Mouse (Mus musculus): ENCODE measurements around the gene Alg14. TPM values are rescaled to one million over a fixed set of nuclear protein-coding genes. Genes with fewer than 3 reads are reported as not detected.

Gene Alg14
- polyA plus RNA-seq, 1 experiment from 2014 or later = 38.9 TPM

DNA sequence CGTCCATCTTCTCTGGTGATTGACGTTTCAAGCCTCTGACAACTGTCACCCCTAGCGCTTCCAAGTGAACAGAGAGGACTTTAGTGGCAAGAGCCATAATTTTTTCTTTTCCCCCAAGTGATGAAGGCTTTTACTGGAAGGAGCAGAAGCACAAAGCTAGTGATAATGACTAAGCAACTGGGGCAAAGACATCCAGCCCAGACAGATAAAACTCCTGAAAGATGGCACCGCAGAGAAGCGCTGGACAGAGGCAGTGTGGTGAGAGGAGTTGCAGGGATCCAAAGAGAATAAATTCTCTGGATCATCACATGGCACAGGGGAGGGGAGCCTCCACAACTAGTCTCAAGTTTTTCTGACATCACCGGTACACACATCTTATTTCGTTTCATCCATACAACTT, 30.3 kb upstream of the Alg14 start:
- H3K4me2 ChIP-seq = no peak overlapping the region
- 68% methylated on average over 7 of the region's 7 CpGs for WGBS
- no peaks in the 10 kb centered on the region for H3K36me3 ChIP-seq
- H3K4me3 ChIP-seq (replicated peaks) = no peak overlapping the region
- ATAC-seq (replicated peaks; ENCODE audit: low FRiP score) = no peak
- H3K9me3 ChIP-seq (replicated peaks) = no peaks in the 10 kb centered on the region
- no peak overlapping the region for H3K9ac ChIP-seq
- peaks cover 55% of the 10 kb centered on the region for H3K27me3 ChIP-seq
- no peak overlapping the region for H3K27ac ChIP-seq
- H3K4me1 ChIP-seq = peaks cover 21% of the 10 kb centered on the region

DNA sequence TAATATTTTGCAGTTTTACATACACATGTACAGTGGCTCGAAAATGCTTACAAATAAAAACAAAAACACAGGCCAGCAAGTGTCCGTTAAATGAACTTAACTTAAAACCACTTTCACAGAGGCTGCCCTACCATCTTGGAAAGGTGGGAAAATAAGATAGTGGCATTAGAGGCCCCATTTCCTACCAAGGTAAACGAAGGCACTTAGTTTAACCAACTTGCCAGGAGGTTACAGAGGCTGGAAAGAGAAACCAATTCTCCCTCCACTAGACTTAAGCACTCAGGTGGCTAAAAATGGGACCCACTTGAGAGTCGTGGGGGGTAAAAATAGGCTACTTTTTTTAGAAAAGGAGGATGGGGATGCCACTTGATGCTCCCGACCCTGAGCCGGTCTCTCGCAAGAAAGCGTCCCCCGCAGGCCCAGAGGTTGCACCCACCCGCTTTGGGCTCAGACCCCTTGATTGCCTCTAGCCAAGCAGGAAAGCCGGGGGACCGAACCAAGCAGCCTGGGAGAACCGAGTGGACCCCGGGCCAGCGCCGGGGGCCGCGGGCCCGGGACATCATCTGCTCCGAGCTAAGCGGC, 29.5 kb upstream of the Alg14 start:
- peaks cover 55% of the 10 kb centered on the region for H3K27me3 ChIP-seq
- peak overlapping the region; percentile 98 for H3K4me2 ChIP-seq
- no peak overlapping the region for H3K27ac ChIP-seq
- no peaks in the 10 kb centered on the region for H3K9me3 ChIP-seq (replicated peaks)
- no peak for ATAC-seq (replicated peaks; ENCODE audit: low FRiP score)
- H3K36me3 ChIP-seq = no peaks in the 10 kb centered on the region
- 9% methylated on average over 21 of the region's 21 CpGs for WGBS
- peaks cover 21% of the 10 kb centered on the region for H3K4me1 ChIP-seq
- H3K4me3 ChIP-seq (replicated peaks) = peak overlapping the region; percentile 68
- peak overlapping the region; percentile 56 for H3K9ac ChIP-seq

DNA sequence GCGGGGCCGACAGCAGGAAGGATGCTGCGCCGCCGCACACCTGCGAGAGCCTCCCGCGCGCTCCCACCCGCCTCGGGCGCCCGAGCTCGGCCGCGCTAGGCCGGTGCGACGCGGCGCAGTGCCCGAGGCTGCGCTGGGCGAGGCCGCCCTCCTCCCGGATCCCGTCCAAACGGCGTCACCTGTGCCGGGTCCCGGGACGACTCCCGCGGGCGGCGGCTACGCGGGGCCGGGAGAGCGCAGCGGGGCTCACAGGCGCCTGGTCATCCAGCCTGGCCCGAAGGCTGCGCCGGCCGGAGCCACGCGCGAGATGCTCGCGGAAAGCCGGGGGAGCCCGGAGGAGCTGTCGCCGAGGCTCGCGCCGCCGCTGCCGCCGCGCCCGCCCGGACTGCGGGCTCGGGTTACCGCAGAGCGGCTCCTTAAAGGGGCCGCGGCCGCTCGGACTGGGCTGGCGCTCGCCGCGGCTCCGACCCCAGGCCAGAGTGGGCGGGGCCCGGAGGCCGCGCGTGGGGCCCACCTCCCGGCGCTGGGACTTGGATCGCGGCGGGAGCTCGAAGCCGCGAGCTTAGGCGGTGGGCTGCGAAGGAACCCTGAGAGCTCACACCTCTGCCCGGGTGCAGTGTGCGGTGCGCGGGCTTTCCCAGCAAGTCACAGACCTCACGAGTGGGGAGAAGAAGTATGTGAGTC, 28.9 kb upstream of the Alg14 start:
- peak overlapping the region; percentile 56 for H3K9ac ChIP-seq
- under 1% methylated on average over 94 of the region's 97 CpGs for WGBS
- H3K27ac ChIP-seq = no peak overlapping the region
- H3K4me3 ChIP-seq (replicated peaks) = peak overlapping the region; percentile 68
- no peaks in the 10 kb centered on the region for H3K9me3 ChIP-seq (replicated peaks)
- peak overlapping the region; percentile 98 for H3K4me2 ChIP-seq
- peaks cover 21% of the 10 kb centered on the region for H3K4me1 ChIP-seq
- ATAC-seq (replicated peaks; ENCODE audit: low FRiP score) = peak; percentile 95
- peaks cover 55% of the 10 kb centered on the region for H3K27me3 ChIP-seq
- H3K36me3 ChIP-seq = no peaks in the 10 kb centered on the region

DNA sequence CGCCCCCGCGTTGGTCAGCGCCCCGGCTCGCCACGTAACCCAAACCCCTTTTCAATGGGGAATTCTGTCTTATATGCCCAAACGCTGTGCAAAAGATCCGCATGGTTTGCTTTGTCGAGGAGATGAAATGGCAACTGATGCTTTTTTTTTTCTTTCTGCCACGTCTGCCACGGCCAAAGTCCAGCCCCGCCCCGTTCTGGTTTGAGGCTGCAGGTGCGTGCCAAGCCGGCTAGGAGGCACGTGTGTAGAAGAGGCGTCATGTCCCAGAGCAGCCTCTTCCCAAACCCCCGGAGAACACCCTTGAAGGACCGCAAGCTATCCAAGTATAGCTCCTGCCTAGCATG, 28.4 kb upstream of the Alg14 start:
- H3K27me3 ChIP-seq = peaks cover 55% of the 10 kb centered on the region

DNA sequence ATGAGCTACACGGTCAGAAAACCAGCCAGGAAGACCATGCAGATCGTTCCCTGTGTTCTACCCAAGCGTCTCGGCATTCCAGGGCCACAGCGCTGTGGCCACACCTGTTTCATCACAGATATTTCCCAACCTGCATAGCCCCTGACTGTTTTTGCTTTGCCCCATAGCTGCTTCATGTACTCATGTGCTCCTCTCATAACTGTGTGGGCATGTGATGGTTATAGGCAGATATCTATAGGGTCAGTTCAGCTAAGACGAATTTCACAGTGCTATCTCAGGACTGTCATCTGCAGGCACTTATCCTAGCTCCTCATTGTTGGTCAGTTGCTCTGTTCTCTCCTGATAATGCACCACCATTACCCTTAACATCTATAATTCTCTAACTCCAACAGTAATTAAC, 27.3 kb upstream of the Alg14 start:
- no peaks in the 10 kb centered on the region for H3K9me3 ChIP-seq (replicated peaks)
- peaks cover 52% of the 10 kb centered on the region for H3K27me3 ChIP-seq
- H3K9ac ChIP-seq = no peak overlapping the region
- peaks cover 16% of the 10 kb centered on the region for H3K4me1 ChIP-seq
- H3K4me2 ChIP-seq = no peak overlapping the region
- no peak for ATAC-seq (replicated peaks; ENCODE audit: low FRiP score)
- 69% methylated on average over 6 of the region's 6 CpGs for WGBS
- no peaks in the 10 kb centered on the region for H3K36me3 ChIP-seq
- no peak overlapping the region for H3K27ac ChIP-seq
- no peak overlapping the region for H3K4me3 ChIP-seq (replicated peaks)

More for the DNA sequence above, 28.4 kb upstream of the Alg14 start:
- Histone ChIP-seq H3K4me1 (peaks cover 21% of the 10 kb centered on the region), H3K36me3 (no peaks in the 10 kb centered on the region), H3K27ac (no peak overlapping the region), H3K9ac (peak overlapping the region; percentile 56), H3K9me3 (replicated peaks) (no peaks in the 10 kb centered on the region), H3K4me2 (peak overlapping the region; percentile 98), H3K4me3 (replicated peaks) (peak overlapping the region; percentile 68)
- peak; percentile 40 for ATAC-seq (replicated peaks; ENCODE audit: low FRiP score)
- WGBS = 2% methylated on average over 20 of the region's 20 CpGs

DNA sequence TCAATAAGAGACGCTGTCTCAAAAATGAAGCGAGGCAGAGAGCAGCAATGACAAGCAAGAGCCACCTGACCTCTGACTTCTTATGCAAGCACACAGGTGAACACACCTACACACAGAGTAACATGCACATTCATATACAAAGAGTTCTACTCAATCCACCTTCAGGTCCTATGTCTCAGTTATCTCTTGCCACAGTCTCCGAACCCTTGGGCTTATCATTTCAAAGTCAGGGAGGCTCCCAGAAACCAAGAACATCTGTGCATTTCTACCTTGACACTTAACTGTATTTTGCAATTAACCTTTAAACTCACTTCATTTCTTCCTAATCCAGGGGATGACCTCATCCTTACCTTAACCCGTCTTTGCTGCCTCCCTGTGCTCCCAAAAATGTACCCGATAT, 24.3 kb upstream of the Alg14 start:
- 85% methylated on average over 5 of the region's 5 CpGs for whole genome bisulfite sequencing
- no peaks in the 10 kb centered on the region for H3K9me3 ChIP-seq (replicated peaks)
- ATAC-seq (replicated peaks; ENCODE audit: low FRiP score) = no peak

DNA sequence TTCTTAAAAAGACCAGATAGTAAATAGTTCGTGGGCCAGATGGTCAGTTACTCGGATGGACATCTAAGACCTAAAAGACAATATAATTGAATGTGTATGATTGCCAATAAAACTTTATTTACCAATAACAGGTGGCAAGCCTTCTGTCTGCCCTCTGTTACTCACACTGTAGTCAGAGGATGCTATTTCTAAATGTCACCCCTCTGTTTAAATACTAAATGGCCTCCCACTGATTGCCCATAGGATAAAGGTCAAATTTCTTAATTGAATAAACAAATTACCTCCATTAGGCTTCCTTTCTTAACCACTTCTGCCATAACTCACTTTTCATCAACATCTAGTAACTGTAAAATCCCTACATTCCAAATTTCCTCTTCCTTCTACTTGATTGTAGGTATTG, 19.0 kb upstream of the Alg14 start:
- no peaks in the 10 kb centered on the region for H3K9me3 ChIP-seq (replicated peaks)
- H3K36me3 ChIP-seq = no peaks in the 10 kb centered on the region
- no peak overlapping the region for H3K4me2 ChIP-seq
- WGBS = 64% methylated on average over 2 of the region's 2 CpGs
- H3K4me1 ChIP-seq = no peaks in the 10 kb centered on the region
- no peak overlapping the region for H3K27ac ChIP-seq
- H3K4me3 ChIP-seq (replicated peaks) = no peak overlapping the region
- no peaks in the 10 kb centered on the region for H3K27me3 ChIP-seq
- no peak for ATAC-seq (replicated peaks; ENCODE audit: low FRiP score)
- no peak overlapping the region for H3K9ac ChIP-seq

More for the DNA sequence above, 24.3 kb upstream of the Alg14 start:
- Histone ChIP-seq H3K27ac (no peak overlapping the region), H3K4me1 (peaks cover 10% of the 10 kb centered on the region), H3K9ac (no peak overlapping the region), H3K4me3 (replicated peaks) (no peak overlapping the region), H3K4me2 (no peak overlapping the region), H3K27me3 (peaks cover 25% of the 10 kb centered on the region), H3K36me3 (no peaks in the 10 kb centered on the region)

DNA sequence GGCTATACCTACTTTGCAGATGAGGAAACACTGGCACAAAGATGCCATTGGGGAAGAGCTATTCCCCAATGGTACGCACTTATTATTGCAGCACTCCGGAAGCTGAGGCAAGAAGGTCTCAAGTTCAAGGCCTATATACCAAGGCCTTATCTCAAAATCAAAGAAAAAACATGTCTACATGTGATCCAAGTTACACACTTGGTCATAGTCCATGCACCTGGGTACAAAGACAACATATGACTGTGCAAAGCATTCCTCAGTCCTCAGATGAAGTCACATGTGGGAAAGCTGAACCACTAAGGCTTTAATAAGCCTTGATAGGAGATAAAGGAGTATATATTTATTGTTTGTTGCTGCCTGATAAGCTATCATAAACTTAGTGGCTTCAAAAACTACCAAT, 17.6 kb upstream of the Alg14 start:
- no peak for ATAC-seq (replicated peaks; ENCODE audit: low FRiP score)
- Histone ChIP-seq H3K4me3 (replicated peaks) (no peak overlapping the region), H3K4me1 (no peaks in the 10 kb centered on the region), H3K36me3 (no peaks in the 10 kb centered on the region), H3K9me3 (replicated peaks) (no peaks in the 10 kb centered on the region), H3K4me2 (no peak overlapping the region), H3K27ac (no peak overlapping the region), H3K27me3 (no peaks in the 10 kb centered on the region), H3K9ac (no peak overlapping the region)
- WGBS = 92% methylated on average over 2 of the region's 2 CpGs

DNA sequence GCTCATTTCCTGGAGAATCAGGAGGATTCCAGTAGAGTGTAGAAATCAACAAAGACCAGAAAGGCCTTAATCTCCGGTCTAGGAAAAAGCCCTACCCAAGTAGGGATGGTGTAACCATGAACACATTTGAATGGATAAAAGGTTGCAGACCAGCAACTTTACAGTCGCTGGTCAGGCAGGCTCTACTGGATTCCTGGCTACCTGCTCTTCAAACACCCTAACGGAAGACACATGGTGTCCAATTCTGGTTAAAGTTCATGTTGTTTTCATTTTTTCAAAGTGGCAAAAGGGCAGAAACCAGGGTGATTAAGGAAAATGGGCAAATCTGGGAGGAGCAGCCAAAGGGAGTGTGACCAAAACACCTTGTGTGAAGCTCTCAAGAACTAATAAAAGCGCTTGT, 14.6 kb upstream of the Alg14 start:
- no peaks in the 10 kb centered on the region for H3K36me3 ChIP-seq
- H3K4me3 ChIP-seq (replicated peaks) = no peak overlapping the region
- no peaks in the 10 kb centered on the region for H3K9me3 ChIP-seq (replicated peaks)
- H3K4me2 ChIP-seq = no peak overlapping the region
- H3K27ac ChIP-seq = no peak overlapping the region
- H3K27me3 ChIP-seq = no peaks in the 10 kb centered on the region
- no peak overlapping the region for H3K9ac ChIP-seq
- ATAC-seq (replicated peaks; ENCODE audit: low FRiP score) = no peak
- no peaks in the 10 kb centered on the region for H3K4me1 ChIP-seq
- WGBS = 76% methylated on average over 4 of the region's 4 CpGs

DNA sequence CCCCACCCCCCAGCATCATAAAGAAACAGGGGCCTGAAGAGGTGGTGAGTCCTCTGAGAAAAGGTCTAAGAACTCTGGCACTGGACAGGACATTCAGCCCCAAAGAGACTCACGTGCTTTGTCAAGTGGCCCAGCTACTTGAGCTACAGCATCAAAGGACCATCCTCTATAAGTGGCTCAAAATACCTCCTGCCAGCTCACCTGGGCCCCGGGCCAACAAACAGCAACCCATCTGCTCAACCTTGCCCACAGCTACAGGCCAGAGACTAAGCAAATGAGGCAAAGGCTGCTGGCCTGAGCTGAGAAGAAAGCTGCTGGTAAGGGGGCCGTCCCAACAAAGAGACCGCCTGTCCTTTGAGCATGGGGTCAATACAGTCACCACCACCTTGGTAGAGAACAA, 14.0 kb upstream of the Alg14 start:
- no peak for ATAC-seq (replicated peaks; ENCODE audit: low FRiP score)
- 83% methylated on average over 4 of the region's 4 CpGs for WGBS
- H3K9me3 ChIP-seq (replicated peaks) = no peaks in the 10 kb centered on the region

DNA sequence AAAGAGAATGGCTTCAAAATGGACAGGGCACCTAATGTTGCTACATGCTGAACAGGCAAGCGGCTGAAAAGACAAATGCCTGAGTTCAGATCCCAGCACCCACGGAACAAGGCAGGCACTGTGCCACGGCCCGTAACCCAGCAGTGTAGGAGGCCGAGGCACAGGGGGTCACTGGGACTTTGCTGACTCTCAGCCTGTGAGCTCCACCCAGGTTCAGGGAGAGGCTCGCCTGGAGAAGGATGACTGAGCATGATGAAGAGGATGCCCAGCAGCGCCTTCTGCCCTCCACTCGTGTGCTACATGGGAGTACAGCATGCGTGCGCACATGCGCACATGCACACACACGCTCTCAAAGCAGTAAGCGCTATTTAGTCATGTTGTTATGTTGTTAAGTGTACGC, 11.9 kb upstream of the Alg14 start:
- no peak overlapping the region for H3K4me3 ChIP-seq (replicated peaks)
- no peak overlapping the region for H3K4me2 ChIP-seq
- H3K27me3 ChIP-seq = no peaks in the 10 kb centered on the region
- no peak overlapping the region for H3K9ac ChIP-seq
- no peaks in the 10 kb centered on the region for H3K4me1 ChIP-seq
- ATAC-seq (replicated peaks; ENCODE audit: low FRiP score) = 0 out of 2 replicates have a peak, but pooled peaks have one; percentile 22
- WGBS = 76% methylated on average over 14 of the region's 14 CpGs
- no peak overlapping the region for H3K27ac ChIP-seq
- H3K9me3 ChIP-seq (replicated peaks) = no peaks in the 10 kb centered on the region
- H3K36me3 ChIP-seq = no peaks in the 10 kb centered on the region

More for the DNA sequence above, 14.0 kb upstream of the Alg14 start:
- Histone ChIP-seq H3K9ac (no peak overlapping the region), H3K4me2 (no peak overlapping the region), H3K4me1 (no peaks in the 10 kb centered on the region), H3K36me3 (no peaks in the 10 kb centered on the region), H3K27ac (no peak overlapping the region), H3K27me3 (no peaks in the 10 kb centered on the region), H3K4me3 (replicated peaks) (no peak overlapping the region)

DNA sequence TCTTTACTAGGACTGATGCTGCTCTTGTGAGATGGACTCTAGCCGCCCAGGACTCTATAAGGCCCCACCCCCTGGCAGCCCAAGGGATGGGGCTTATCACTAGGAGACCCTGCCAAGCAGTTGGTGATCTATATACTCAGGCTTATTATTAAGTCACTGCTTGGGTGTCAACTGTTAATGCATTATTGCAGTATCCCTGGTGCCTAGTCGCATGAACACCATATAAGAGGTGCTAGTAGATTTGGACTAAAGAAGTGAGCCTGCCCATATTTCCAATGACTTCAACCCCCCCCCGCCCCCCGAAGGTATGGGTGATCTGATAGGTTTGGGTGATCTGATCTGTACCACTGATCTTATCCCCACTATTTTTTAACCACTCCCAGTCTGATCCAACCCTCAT, 8.6 kb upstream of the Alg14 start, which contains the start of gene Tmem56:
Gene Tmem56 (minus strand): TSS at position 101 of the 400 bp plus-strand sequence.
- 87% methylated on average over 4 of the region's 4 CpGs for WGBS
- Histone ChIP-seq H3K9ac (no peak within 1 kb of the TSS), H3K4me2 (no peak within 1 kb of the TSS), H3K4me1 (no peaks in the 10 kb centered on the region), H3K27ac (no peak within 1 kb of the TSS), H3K4me3 (replicated peaks) (no peak within 1 kb of the TSS), H3K9me3 (replicated peaks) (no peaks in the 10 kb centered on the region), H3K27me3 (no peaks in the 10 kb centered on the region), H3K36me3 (no peaks in the 10 kb centered on the region)
- no peak for ATAC-seq (replicated peaks; ENCODE audit: low FRiP score)

DNA sequence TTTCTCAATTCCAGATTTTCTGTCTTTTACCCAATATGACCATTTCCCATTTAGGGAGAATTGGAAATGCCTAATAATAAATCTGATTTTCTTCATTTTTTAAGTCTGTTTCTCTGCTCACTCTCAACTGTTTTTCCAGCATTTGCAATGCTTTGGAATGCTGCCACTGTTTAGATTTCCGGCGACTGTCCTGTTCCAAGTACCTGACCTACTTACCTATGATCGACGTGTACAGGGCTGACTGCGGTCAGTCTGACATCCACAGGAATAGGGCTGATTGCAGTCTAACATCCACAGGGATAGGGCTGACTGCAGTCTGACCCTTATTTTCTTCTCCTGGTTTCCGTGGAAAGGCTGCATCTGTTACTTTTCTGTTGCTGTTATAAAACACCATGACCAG, 6.4 kb upstream of the Alg14 start:
- H3K4me2 ChIP-seq = no peak overlapping the region
- no peak overlapping the region for H3K27ac ChIP-seq
- H3K4me1 ChIP-seq = no peaks in the 10 kb centered on the region
- H3K9ac ChIP-seq = no peak overlapping the region
- no peak overlapping the region for H3K4me3 ChIP-seq (replicated peaks)
- no peak for ATAC-seq (replicated peaks; ENCODE audit: low FRiP score)
- no peaks in the 10 kb centered on the region for H3K27me3 ChIP-seq
- no peaks in the 10 kb centered on the region for H3K36me3 ChIP-seq
- H3K9me3 ChIP-seq (replicated peaks) = no peaks in the 10 kb centered on the region
- 90% methylated on average over 6 of the region's 6 CpGs for WGBS

Measured in kidney, embryonic 15.5 days (tissue).